Comparison of ENCODE assay signal across 8 mouse cellular contexts in the genomic region with DNA sequence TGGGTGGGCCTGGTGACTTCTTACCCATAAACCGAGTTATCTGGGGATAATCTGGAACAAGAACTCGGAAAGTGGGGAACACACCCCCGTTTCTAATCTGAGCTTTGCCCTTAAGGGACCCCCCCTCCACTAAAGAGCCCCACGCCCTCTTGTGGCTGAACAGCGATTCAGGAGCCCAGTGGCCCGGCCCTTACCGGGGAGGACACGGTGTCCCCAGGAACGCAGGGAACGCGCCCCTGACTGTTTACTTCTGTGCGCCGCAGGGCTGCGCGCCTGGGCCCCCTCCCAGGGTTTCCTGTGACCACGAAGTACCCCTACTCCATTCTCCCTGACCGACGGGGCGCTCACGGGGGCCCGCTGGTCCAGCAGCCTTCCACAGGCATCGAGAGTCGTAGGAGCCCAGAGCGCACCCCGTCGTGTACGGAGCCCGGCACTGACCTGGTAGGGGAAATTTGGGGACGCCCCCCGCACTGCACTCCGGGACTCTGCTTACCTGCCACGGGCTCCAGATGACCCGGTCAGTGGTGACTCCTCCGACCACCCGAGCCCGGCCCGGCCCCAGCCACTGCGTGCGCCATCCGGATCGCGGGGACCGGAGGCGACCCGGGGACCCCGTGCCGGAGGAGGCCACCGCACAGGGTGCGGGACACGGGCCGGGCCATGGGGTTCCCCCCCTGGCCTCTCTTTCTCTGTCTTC. TPM values are rescaled to one million over a fixed set of nuclear protein-coding genes. Genes with fewer than 3 reads are reported as not detected.
DNase-seq lines count a peak whose midpoint lies in the region; ATAC-seq and TF ChIP-seq lines count a peak whose summit lies in the region.

No protein-coding gene starts in this region.

- peak overlapping the region; percentile 62 for H3K4me3 ChIP-seq in forebrain, embryonic 10.5 days
- peak overlapping the region; percentile 48 for H3K4me3 ChIP-seq in intestine, embryonic 14.5 days (ENCODE audit: low read depth, low read length)
- H3K4me3 ChIP-seq in liver, postnatal 0 days (ENCODE audit: low read depth, low read length) = peak overlapping the region; percentile 54
- H3K4me3 ChIP-seq in stomach, embryonic 16.5 days (replicated peaks; ENCODE audit: low read length) = peak overlapping the region; percentile 63

- H3K9ac ChIP-seq in intestine, embryonic 14.5 days (ENCODE audit: low read length) = peak overlapping the region; percentile 50
- peak overlapping the region; percentile 65 for H3K9ac ChIP-seq in liver, postnatal 0 days (replicated peaks)
- H3K9ac ChIP-seq in stomach, embryonic 16.5 days (ENCODE audit: low read length) = peak overlapping the region; percentile 85

- peaks cover 98% of the 10 kb centered on the region for H3K27me3 ChIP-seq in forebrain, embryonic 10.5 days (ENCODE audit: poor library complexity, severe bottlenecking)
- peaks cover 52% of the 10 kb centered on the region for H3K27me3 ChIP-seq in intestine, embryonic 14.5 days (replicated peaks; ENCODE audit: control insufficient read depth, insufficient read depth, low read length)
- peaks cover 61% of the 10 kb centered on the region for H3K27me3 ChIP-seq in liver, postnatal 0 days (ENCODE audit: insufficient read depth, low read length)
- peaks cover 46% of the 10 kb centered on the region for H3K27me3 ChIP-seq in stomach, embryonic 16.5 days (ENCODE audit: control insufficient read depth, insufficient read depth, low read length)

- H3K27ac ChIP-seq in forebrain, embryonic 10.5 days = peak overlapping the region; percentile 80
- no peak overlapping the region for H3K27ac ChIP-seq in intestine, embryonic 14.5 days (ENCODE audit: low read depth)
- no peak overlapping the region for H3K27ac ChIP-seq in liver, postnatal 0 days (ENCODE audit: low read depth)
- H3K27ac ChIP-seq in stomach, embryonic 16.5 days (ENCODE audit: low read length) = no peak overlapping the region

- no peak for TF ChIP-seq EP300 in liver, postnatal 0 days (IDR thresholded peaks at IDR 0.05; ENCODE audit: low read depth)

- intact Hi-C loops in left cerebral cortex, postnatal 14 days (cut with DNase I) = no loop called here

- DNase-seq in retina, postnatal 1 day = peak; percentile 51
- DNase-seq in retina, embryonic 14.5 days (ENCODE audit: low spot score) = no peak
- no peak for DNase-seq in forebrain, embryonic 10.5 days (ENCODE audit: extremely low spot score, low spot score)
- no peak for DNase-seq in intestine, embryonic 14.5 days (ENCODE audit: low spot score)
- DNase-seq in liver, postnatal 0 days = peak; percentile 55
- DNase-seq in layer of hippocampus, postnatal 10 days (ENCODE audit: low spot score in 2 of 2) = no peak
- no peak for DNase-seq in left cerebral cortex, postnatal 14 days (ENCODE audit: low spot score in 2 of 2)

- WGBS in forebrain, embryonic 10.5 days = 1% methylated on average over 51 of the region's 51 CpGs
- under 1% methylated on average over 51 of the region's 51 CpGs for WGBS in intestine, embryonic 14.5 days
- 2% methylated on average over 40 of the region's 51 CpGs for WGBS in liver, postnatal 0 days (ENCODE audit: insufficient replicate concordance)
- WGBS in stomach, embryonic 16.5 days = under 1% methylated on average over 51 of the region's 51 CpGs

- peak; percentile 16; the same call in 1 of the 2 replicates for ATAC-seq in intestine, embryonic 14.5 days (replicated peaks; ENCODE audit: low FRiP score, low TSS enrichment, low read depth)
- peak; percentile 14 for ATAC-seq in liver, postnatal 0 days
- peak; percentile 14; the same call in 1 of the 2 replicates for ATAC-seq in stomach, embryonic 16.5 days (ENCODE audit: insufficient read depth, low FRiP score)

- peak; percentile 55 for TF ChIP-seq CTCF in liver, postnatal 0 days (IDR thresholded peaks at IDR 0.05; ENCODE audit: low read depth)

- no peaks in the 10 kb centered on the region for H3K36me3 ChIP-seq in forebrain, embryonic 10.5 days (replicated peaks)
- H3K36me3 ChIP-seq in intestine, embryonic 14.5 days (ENCODE audit: control insufficient read depth, insufficient read depth, low read length) = no peaks in the 10 kb centered on the region
- no peaks in the 10 kb centered on the region for H3K36me3 ChIP-seq in liver, postnatal 0 days (replicated peaks; ENCODE audit: insufficient read depth, low read length)
- H3K36me3 ChIP-seq in stomach, embryonic 16.5 days (ENCODE audit: control insufficient read depth, insufficient read depth, low read length) = no peaks in the 10 kb centered on the region

- peak overlapping the region; percentile 100 for H3K4me2 ChIP-seq in intestine, embryonic 14.5 days (ENCODE audit: low read length)
- H3K4me2 ChIP-seq in liver, postnatal 0 days (ENCODE audit: low read depth, low read length) = peak overlapping the region; percentile 92
- peak overlapping the region; percentile 100 for H3K4me2 ChIP-seq in stomach, embryonic 16.5 days (ENCODE audit: low read depth, low read length)

- H3K9me3 ChIP-seq in forebrain, embryonic 10.5 days = no peaks in the 10 kb centered on the region
- H3K9me3 ChIP-seq in intestine, embryonic 14.5 days (ENCODE audit: control insufficient read depth, low read length) = no peaks in the 10 kb centered on the region
- H3K9me3 ChIP-seq in liver, postnatal 0 days (ENCODE audit: low read length) = no peaks in the 10 kb centered on the region
- no peaks in the 10 kb centered on the region for H3K9me3 ChIP-seq in stomach, embryonic 16.5 days (replicated peaks; ENCODE audit: control insufficient read depth, low read length)

- peaks cover 56% of the 10 kb centered on the region for H3K4me1 ChIP-seq in forebrain, embryonic 10.5 days
- H3K4me1 ChIP-seq in intestine, embryonic 14.5 days (replicated peaks; ENCODE audit: control insufficient read depth, insufficient read depth, low read length) = peaks cover 14% of the 10 kb centered on the region; the same call in 1 of the 2 replicates
- peaks cover 30% of the 10 kb centered on the region for H3K4me1 ChIP-seq in liver, postnatal 0 days (ENCODE audit: insufficient read depth)
- peaks cover 23% of the 10 kb centered on the region for H3K4me1 ChIP-seq in stomach, embryonic 16.5 days (ENCODE audit: control insufficient read depth, insufficient read depth, low read length)

RNA-seq across cellular contexts. Expression of a gene that starts 0.5 kb away (rescaled TPM):
- 3.2 and 3.5 TPM in 2 replicates for polyA plus RNA-seq in forebrain, embryonic 10.5 days (2016; fragmentation: Nextera tagmentation; extraction: Ambion mirVana)
- 13.5 and 15.6 TPM in 2 replicates for polyA plus RNA-seq in intestine, embryonic 14.5 days (2014; fragmentation: Nextera tagmentation; extraction: Ambion mirVana)
- 1.2 and 2.2 TPM in 2 replicates for polyA plus RNA-seq in liver, postnatal 0 days (2015; fragmentation: Nextera tagmentation; extraction: Ambion mirVana)
- polyA plus RNA-seq in stomach, embryonic 16.5 days (2015; fragmentation: Nextera tagmentation; extraction: Ambion mirVana) = 4.5 and 6.2 TPM in 2 replicates
- total RNA-seq in layer of hippocampus, postnatal 10 days (2021) = 1 to 10 TPM; 1.6 to 2.3 TPM
- 1 to 10 TPM; 2.6 to 4.5 TPM for total RNA-seq in left cerebral cortex, postnatal 14 days (2021)

RNA-seq across cellular contexts. Expression of a gene that starts 7.7 kb away (rescaled TPM):
- polyA plus RNA-seq in forebrain, embryonic 10.5 days (2016; fragmentation: Nextera tagmentation; extraction: Ambion mirVana) = 46.0 and 46.2 TPM in 2 replicates
- polyA plus RNA-seq in intestine, embryonic 14.5 days (2014; fragmentation: Nextera tagmentation; extraction: Ambion mirVana) = 45.6 and 47.4 TPM in 2 replicates
- polyA plus RNA-seq in liver, postnatal 0 days (2015; fragmentation: Nextera tagmentation; extraction: Ambion mirVana) = 9.1 TPM in 2 replicates
- 40.5 and 41.9 TPM in 2 replicates for polyA plus RNA-seq in stomach, embryonic 16.5 days (2015; fragmentation: Nextera tagmentation; extraction: Ambion mirVana)
- 10 to 100 TPM; 66.7 to 72.0 TPM for total RNA-seq in layer of hippocampus, postnatal 10 days (2021)
- 10 to 100 TPM; 66.2 to 75.0 TPM for total RNA-seq in left cerebral cortex, postnatal 14 days (2021)

RNA-seq across cellular contexts. Expression of a gene that starts 13.2 kb away (rescaled TPM):
- polyA plus RNA-seq in forebrain, embryonic 10.5 days (2016; fragmentation: Nextera tagmentation; extraction: Ambion mirVana) = 1.8 and 1.9 TPM in 2 replicates
- 1.7 and 2.3 TPM in 2 replicates for polyA plus RNA-seq in intestine, embryonic 14.5 days (2014; fragmentation: Nextera tagmentation; extraction: Ambion mirVana)
- 0.20 and 0.23 TPM in 2 replicates for polyA plus RNA-seq in liver, postnatal 0 days (2015; fragmentation: Nextera tagmentation; extraction: Ambion mirVana)
- polyA plus RNA-seq in stomach, embryonic 16.5 days (2015; fragmentation: Nextera tagmentation; extraction: Ambion mirVana) = 1.0 and 1.1 TPM in 2 replicates
- under 1 TPM; 0.27 to 0.71 TPM for total RNA-seq in layer of hippocampus, postnatal 10 days (2021)
- total RNA-seq in left cerebral cortex, postnatal 14 days (2021) = under 1 TPM; 0.51 to 0.94 TPM

RNA-seq across cellular contexts. Expression of a gene that starts 39.0 kb away (rescaled TPM):
- polyA plus RNA-seq in forebrain, embryonic 10.5 days (2016; fragmentation: Nextera tagmentation; extraction: Ambion mirVana) = 11.1 and 12.2 TPM in 2 replicates
- 21.2 and 21.3 TPM in 2 replicates for polyA plus RNA-seq in intestine, embryonic 14.5 days (2014; fragmentation: Nextera tagmentation; extraction: Ambion mirVana)
- polyA plus RNA-seq in liver, postnatal 0 days (2015; fragmentation: Nextera tagmentation; extraction: Ambion mirVana) = 3.3 and 4.1 TPM in 2 replicates
- 19.6 and 20.2 TPM in 2 replicates for polyA plus RNA-seq in stomach, embryonic 16.5 days (2015; fragmentation: Nextera tagmentation; extraction: Ambion mirVana)
- 10 to 100 TPM in 1 of 2 experiments, 1 to 10 TPM in 1; 9.7 to 12.5 TPM for total RNA-seq in layer of hippocampus, postnatal 10 days (2021)
- total RNA-seq in left cerebral cortex, postnatal 14 days (2021) = 1 to 10 TPM; 7.8 to 8.0 TPM

RNA-seq across cellular contexts. Expression of a gene that starts 39.3 kb away (rescaled TPM):
- polyA plus RNA-seq in forebrain, embryonic 10.5 days (2016; fragmentation: Nextera tagmentation; extraction: Ambion mirVana) = 366 and 374 TPM in 2 replicates
- polyA plus RNA-seq in intestine, embryonic 14.5 days (2014; fragmentation: Nextera tagmentation; extraction: Ambion mirVana) = 494 and 522 TPM in 2 replicates
- 281 and 298 TPM in 2 replicates for polyA plus RNA-seq in liver, postnatal 0 days (2015; fragmentation: Nextera tagmentation; extraction: Ambion mirVana)
- polyA plus RNA-seq in stomach, embryonic 16.5 days (2015; fragmentation: Nextera tagmentation; extraction: Ambion mirVana) = 426 and 434 TPM in 2 replicates
- 100 to 1,000 TPM; 262 to 265 TPM for total RNA-seq in layer of hippocampus, postnatal 10 days (2021)
- 100 to 1,000 TPM; 227 to 229 TPM for total RNA-seq in left cerebral cortex, postnatal 14 days (2021)

Comparison
In these comparisons a context has a peak if more than half of its experiments do, and no peak if none do; other contexts are left out.
1. DNase-seq: peak in retina, postnatal 1 day (single experiment) and liver, postnatal 0 days (single experiment); none in retina, embryonic 14.5 days (single experiment), forebrain, embryonic 10.5 days (single experiment), intestine, embryonic 14.5 days (single experiment), layer of hippocampus, postnatal 10 days (0 of 2) and left cerebral cortex, postnatal 14 days (0 of 2).
2. Peak in every context shown above with its lines, with median percentiles within 50 percentile points of each other: H3K4me3 ChIP-seq, ATAC-seq, H3K4me2 ChIP-seq and H3K9ac ChIP-seq.